Mouse (Mus musculus) forebrain, embryonic 15.5 days (tissue): Measurements from ENCODE around the gene Rack1. TPM values are rescaled to one million over a fixed set of nuclear protein-coding genes. Genes with fewer than 3 reads are reported as not detected.
A peak's percentile ranks its signal among the peaks of the same experiment; 100 is the strongest.
"Not testable (repeated sequence)": the region's sequence is repeated elsewhere in the genome, so short reads cannot be mapped to it uniquely, and the experiment has no call there.

Source experiments
- ATAC-seq: fragments of 200-750 bp; cut with Nextera tagmentation; replicated peaks from 2 replicates; pipeline ENCODE4 v1.8.0; 2017; ENCODE audit warnings: mild to moderate bottlenecking, moderate TSS enrichment, moderate library complexity
- H3K27ac ChIP-seq: fragments of 300-500 bp; sonication (generic); replicated peaks from 2 replicates; pipeline ENCODE4 v1.5.1; 2015; ENCODE audit warnings: mild to moderate bottlenecking, inconsistent platforms
- H3K27me3 ChIP-seq: fragments of 300-500 bp; sonication (generic); 2 replicates; pipeline ENCODE4 v1.6.1; 2015; ENCODE audit warnings: inconsistent platforms
- H3K36me3 ChIP-seq: fragments of 300-500 bp; sonication (generic); 2 replicates; pipeline ENCODE4 v1.6.1; 2015; ENCODE audit warnings: mild to moderate bottlenecking, inconsistent platforms
- H3K4me1 ChIP-seq: fragments of 300-500 bp; sonication (generic); 2 replicates; pipeline ENCODE4 v1.6.1; 2015; ENCODE audit warnings: inconsistent platforms
- H3K4me2 ChIP-seq: fragments of 300-500 bp; sonication (generic); replicated peaks from 2 replicates; pipeline ENCODE4 v1.6.1; 2015; ENCODE audit warnings: mild to moderate bottlenecking, inconsistent platforms
- H3K4me3 ChIP-seq: fragments of 300-500 bp; sonication (generic); 2 replicates; pipeline ENCODE4 v1.5.1; 2015; ENCODE audit warnings: mild to moderate bottlenecking, inconsistent platforms
- H3K9ac ChIP-seq: fragments of 300-500 bp; sonication (generic); replicated peaks from 2 replicates; pipeline ENCODE4 v1.6.1; 2015; ENCODE audit warnings: mild to moderate bottlenecking, inconsistent platforms
- H3K9me3 ChIP-seq: fragments of 300-500 bp; sonication (generic); 2 replicates; pipeline ENCODE4 v1.6.1; 2016; ENCODE audit warnings: inconsistent platforms
- WGBS: fragments of 180-500 bp; shearing (Covaris S2); methylation state at CpG from one replicate; pipeline ENCODE4 v1.1.7; 2015; ENCODE audit warnings: mixed read lengths; 5-methylcytosine and 5-hydroxymethylcytosine counted together
- polyA plus RNA-seq: library from polyadenylated mRNA; unstranded; fragments of >200 nt; fragmentation: Nextera tagmentation; extraction: Ambion mirVana; gene quantifications from 2 replicates; pipeline ENCODE4 v1.2.1, GENCODE M21; 2015

Gene Rack1
- polyA plus RNA-seq, 1 experiment from 2014 or later, result 475 TPM

DNA sequence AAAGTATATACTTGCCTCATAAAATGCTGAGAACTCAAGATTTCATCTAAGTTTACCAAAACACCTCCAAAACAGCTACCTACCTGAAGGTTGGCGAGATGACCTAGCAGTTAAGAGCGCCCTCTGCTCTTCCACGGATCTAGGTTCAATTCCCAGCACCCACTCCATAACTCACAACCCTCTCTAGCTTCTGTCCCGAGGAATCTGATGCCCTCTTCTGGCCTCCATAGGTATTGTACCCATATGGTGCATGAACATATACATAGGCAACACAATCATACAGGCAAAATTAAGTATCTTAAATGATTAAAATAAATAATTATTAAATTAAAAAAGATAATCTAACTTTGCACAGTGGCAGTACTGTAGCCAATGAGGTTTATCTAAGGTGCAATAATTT, 17.9 kb upstream of the Rack1 start:
- Histone ChIP-seq H3K4me1 (no peaks in the 10 kb centered on the region), H3K9me3 (no peaks in the 10 kb centered on the region), H3K27me3 (no peaks in the 10 kb centered on the region), H3K36me3 (no peaks in the 10 kb centered on the region), H3K9ac (no peak overlapping the region), H3K27ac (no peak overlapping the region), H3K4me2 (no peak overlapping the region), H3K4me3 (no peak overlapping the region)
- ATAC-seq, result no peak
- WGBS, result 84% methylated on average over 4 of the region's 4 CpGs

DNA sequence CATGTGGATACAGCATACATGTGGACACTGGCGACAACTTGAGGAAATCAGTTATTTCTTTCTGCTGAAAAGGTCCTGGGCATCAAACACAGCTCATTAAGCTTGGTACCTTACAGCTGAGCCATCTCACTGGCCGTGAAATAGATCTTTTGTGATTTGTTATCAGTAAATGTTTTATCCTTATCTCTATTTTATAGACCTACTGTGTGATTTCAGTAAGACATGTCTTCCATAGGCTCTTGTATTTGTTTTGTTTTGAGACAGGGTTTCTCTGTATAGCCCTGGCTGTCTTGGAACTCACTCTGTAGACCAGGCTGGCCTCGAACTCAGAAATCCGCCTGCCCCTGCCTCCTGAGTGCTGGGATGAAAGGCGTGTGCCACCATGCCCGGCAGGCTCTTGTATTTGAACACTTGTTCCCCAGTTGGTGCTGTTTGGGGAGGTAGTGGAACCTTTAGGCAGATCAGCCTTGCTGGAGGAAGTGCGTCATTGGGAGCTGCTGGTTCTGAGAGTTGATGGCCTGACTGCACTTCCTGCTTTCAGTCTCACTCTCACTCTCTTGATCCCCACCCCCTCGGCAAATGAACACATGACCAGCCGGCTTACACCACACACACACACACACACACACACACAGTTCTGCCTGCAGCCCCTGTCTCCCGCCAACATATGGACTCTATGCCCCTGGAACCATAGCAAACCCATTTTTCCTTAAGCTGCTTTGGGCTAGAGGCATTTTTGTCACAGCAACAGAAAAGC, 12.5 kb upstream of the Rack1 start:
- Histone ChIP-seq H3K4me3 (peak overlapping the region; percentile 47), H3K36me3 (no peaks in the 10 kb centered on the region), H3K9me3 (no peaks in the 10 kb centered on the region), H3K4me1 (peaks cover 12% of the 10 kb centered on the region), H3K27me3 (no peaks in the 10 kb centered on the region), H3K4me2 (peak overlapping the region; percentile 51), H3K9ac (peak overlapping the region; percentile 58), H3K27ac (peak overlapping the region; percentile 66; the same call in 1 of the 2 replicates)
- 50% methylated on average over 10 of the region's 10 CpGs for WGBS
- ATAC-seq, result peak; percentile 71

DNA sequence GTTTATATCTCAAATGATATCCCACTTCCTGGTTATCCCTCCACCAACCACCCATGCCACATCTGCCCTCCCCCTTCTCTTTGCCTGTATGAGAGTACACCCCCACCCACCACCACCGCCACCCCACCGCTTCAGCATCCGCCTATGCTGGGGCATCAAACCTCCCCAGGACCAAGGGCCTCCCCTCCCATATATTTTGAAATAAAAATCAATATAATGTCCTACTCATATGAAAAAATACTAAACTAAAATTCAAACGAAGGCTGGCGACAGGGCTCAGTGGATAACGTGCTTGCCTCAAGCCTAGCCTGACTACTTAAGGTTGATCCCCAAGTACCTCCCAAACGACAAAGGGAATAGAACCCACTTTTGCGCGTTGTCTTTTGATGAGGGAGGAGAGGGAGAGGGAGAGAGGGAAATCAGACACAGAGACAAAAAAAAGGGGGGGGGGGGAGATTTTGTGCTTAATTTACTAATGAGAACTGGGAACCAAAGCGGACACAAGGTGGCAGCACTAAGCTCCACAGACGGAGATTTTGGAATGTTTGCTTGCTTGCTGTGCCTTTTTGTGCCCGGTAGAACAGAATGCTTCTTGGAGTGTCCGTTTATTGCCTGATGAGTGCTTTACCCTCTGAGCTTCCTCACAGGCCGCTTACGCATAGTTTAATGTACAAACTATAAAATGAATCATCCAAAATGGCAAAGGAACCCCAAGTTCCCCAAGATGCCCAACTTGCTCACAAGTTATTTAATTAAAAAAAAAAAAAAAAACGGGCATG, 11.6 kb upstream of the Rack1 start:
- peak; percentile 81 for ATAC-seq
- peak overlapping the region; percentile 51 for H3K4me2 ChIP-seq
- H3K27ac ChIP-seq, result peak overlapping the region; percentile 66
- no peaks in the 10 kb centered on the region for H3K36me3 ChIP-seq
- peak overlapping the region; percentile 58 for H3K9ac ChIP-seq
- no peaks in the 10 kb centered on the region for H3K27me3 ChIP-seq
- WGBS, result 5% methylated on average over 16 of the region's 16 CpGs
- no peaks in the 10 kb centered on the region for H3K9me3 ChIP-seq
- peak overlapping the region; percentile 47 for H3K4me3 ChIP-seq
- peaks cover 12% of the 10 kb centered on the region for H3K4me1 ChIP-seq

DNA sequence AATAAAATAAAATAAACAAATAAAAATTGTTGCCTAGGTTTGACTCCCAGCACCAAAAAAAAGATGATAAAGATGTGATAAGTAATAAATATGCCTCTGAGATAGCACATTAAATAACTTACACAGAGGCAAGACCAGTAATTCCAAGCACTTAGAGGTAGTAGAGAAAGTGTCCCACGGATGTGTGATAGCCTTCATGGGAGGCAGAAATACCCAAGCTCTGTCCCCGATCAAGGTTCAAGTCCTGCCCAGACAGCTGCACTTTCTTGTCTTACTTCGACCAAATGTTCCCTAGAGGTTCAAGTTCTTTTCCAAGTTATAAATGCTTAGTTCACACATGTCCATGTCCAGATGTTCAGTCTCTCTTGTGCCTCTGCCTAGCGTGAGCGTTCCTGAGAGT, 10.9 kb upstream of the Rack1 start:
- H3K4me2 ChIP-seq, result no peak overlapping the region; the same call in 1 of the 2 replicates
- WGBS, result 89% methylated on average over 5 of the region's 5 CpGs

DNA sequence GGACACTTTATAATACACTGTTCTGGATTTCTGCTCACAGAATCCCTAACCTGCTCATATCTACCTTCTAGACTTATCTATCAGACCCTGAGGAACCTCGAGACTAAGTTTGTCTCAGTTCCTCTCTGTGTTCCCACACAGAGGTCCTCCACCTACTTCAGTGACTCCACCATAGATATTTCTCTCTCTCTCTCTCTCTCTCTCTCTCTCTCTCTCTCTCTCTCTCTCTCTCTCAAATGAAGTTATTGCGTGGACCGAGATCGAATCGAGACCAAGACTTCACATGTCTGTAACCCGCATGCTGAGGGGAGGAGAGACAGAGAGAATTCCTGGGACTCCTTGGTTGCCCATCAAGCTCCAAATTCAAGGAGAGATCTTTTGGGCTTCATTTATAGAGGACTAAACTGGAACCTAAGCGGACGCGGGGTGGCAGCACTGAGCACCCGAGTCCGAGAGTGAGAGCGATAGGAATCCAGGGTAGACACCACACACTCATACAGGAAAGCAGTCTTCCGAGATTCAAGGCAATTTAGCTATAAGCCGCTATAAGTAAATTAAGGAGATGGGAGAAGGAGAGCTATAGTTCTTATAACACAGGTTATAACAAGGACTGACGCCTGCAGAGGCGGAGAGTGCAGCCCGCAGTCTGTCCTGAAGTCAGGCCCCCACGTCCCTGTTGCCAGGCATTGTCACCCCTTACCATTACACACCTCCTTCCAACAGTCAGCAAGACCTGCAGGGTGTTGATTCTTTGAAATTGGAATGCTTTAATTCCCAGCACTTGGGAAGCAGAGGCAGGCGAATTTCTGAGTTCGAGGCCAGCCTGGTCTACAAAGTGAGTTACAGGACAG, 9.9 kb upstream of the Rack1 start:
- 0 out of 2 replicates have a peak overlapping the region, but pooled peaks have one; percentile 8 for H3K9ac ChIP-seq
- ATAC-seq, result peak; percentile 57; the same call in 1 of the 2 replicates
- H3K27ac ChIP-seq, result no peak overlapping the region
- no peak overlapping the region for H3K4me3 ChIP-seq
- H3K9me3 ChIP-seq, result no peaks in the 10 kb centered on the region
- H3K4me1 ChIP-seq, result peaks cover 12% of the 10 kb centered on the region
- no peaks in the 10 kb centered on the region for H3K27me3 ChIP-seq
- 16% methylated on average over 20 of the region's 20 CpGs for WGBS
- H3K4me2 ChIP-seq, result peak overlapping the region; percentile 33
- H3K36me3 ChIP-seq, result no peaks in the 10 kb centered on the region

More for the DNA sequence above, 10.9 kb upstream of the Rack1 start:
- H3K27ac ChIP-seq, result no peak overlapping the region
- no peaks in the 10 kb centered on the region for H3K9me3 ChIP-seq
- no peak for ATAC-seq
- no peak overlapping the region for H3K9ac ChIP-seq
- no peaks in the 10 kb centered on the region for H3K36me3 ChIP-seq
- peaks cover 12% of the 10 kb centered on the region for H3K4me1 ChIP-seq
- no peaks in the 10 kb centered on the region for H3K27me3 ChIP-seq
- peak overlapping the region; percentile 47; the same call in 1 of the 2 replicates for H3K4me3 ChIP-seq

DNA sequence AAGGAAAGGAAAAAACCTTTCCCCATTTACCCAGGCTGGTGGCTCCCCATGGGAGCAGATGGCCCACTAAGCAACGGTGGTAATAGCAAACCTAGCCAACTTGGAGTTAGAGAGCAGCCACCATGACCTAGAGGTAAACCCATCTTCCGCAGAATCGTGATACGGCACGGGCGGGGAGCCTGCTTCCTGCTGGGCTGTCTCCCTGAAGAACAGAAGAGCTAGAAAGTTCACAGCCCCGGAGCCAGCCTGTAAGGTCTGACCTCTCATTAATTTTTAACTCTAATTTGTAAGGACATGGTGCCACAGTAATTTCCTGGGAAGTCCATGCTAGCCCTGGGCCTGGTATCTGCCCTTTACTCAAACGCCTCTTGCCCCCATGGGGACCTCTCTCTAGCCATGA, 9.2 kb upstream of the Rack1 start:
- no peak for ATAC-seq
- Histone ChIP-seq H3K27ac (no peak overlapping the region), H3K36me3 (no peaks in the 10 kb centered on the region), H3K4me2 (no peak overlapping the region), H3K9ac (no peak overlapping the region), H3K4me3 (no peak overlapping the region), H3K4me1 (peaks cover 12% of the 10 kb centered on the region), H3K27me3 (no peaks in the 10 kb centered on the region), H3K9me3 (no peaks in the 10 kb centered on the region)
- WGBS, result 75% methylated on average over 8 of the region's 8 CpGs

DNA sequence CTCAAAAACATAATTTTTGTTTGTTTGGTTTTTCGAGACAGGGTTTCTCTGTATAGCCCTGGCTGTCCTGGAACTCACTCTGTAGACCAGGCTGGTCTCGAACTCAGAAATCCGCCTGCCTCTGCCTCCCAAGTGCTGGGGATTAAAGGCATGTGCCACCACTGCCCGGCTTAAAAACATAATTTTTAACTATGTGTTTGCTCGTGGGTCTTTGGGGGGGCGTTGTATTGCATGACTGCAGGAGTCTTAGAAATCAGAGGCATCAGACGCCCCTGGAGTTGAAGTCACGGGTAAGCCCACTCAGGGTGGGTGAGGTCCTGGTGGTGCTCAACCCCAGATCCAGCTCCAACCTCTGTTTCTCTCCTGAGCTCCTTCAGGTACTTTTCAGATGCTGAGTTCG, 8.2 kb upstream of the Rack1 start:
- H3K9me3 ChIP-seq, H3K27ac ChIP-seq, H3K27me3 ChIP-seq, H3K4me2 ChIP-seq, H3K9ac ChIP-seq, ATAC-seq, H3K4me3 ChIP-seq, H3K36me3 ChIP-seq: not testable (repeated sequence)
- 88% methylated on average over 9 of the region's 9 CpGs for WGBS
- H3K4me1 ChIP-seq, result peaks cover 12% of the 10 kb centered on the region

DNA sequence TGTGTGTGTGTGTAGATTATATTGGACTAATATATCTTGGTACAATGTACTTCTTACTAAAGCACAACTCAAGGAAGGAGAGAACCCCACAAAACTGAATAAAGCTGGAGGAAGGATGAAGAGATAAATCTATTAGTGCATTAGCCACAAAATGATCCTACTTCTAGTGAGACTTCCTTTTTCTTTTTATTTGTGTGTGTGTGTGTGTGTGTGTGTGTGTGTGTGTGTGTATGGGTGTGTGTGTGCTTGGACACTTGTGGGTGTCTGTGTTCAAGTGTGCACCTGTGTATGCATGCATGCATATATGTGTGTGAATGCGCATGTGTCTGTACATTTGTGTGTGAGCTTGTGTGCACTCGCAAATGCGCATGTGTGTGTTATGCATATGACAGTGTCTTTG, 6.9 kb upstream of the Rack1 start:
- Histone ChIP-seq H3K9me3 (no peaks in the 10 kb centered on the region), H3K27me3 (no peaks in the 10 kb centered on the region), H3K9ac (no peak overlapping the region), H3K27ac (no peak overlapping the region), H3K36me3 (no peaks in the 10 kb centered on the region), H3K4me3 (no peak overlapping the region), H3K4me2 (no peak overlapping the region), H3K4me1 (peaks cover 14% of the 10 kb centered on the region)
- ATAC-seq, result no peak
- WGBS, result 99% methylated on average over 3 of the region's 3 CpGs

DNA sequence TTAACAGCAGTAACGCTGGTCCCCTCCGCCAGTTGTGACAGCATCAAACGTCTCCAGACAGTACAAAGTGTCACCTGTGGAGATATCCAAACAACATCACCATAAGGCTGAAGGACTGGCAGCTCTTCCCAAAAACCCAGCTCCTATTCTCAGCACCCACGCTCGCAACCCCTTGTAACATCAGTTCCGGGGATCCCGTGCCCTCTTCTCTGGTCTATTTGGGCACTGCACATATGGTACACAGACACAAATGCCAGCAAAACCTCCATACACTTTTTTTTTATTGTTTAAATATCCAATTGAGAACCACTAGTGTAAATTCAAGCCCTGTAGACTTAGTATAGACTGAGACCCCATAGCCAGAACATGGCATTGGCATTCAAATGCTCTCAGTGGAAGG, 4.9 kb upstream of the Rack1 start:
- H3K4me2 ChIP-seq, result no peak overlapping the region
- no peak overlapping the region for H3K4me3 ChIP-seq
- H3K27ac ChIP-seq, result no peak overlapping the region
- no peaks in the 10 kb centered on the region for H3K36me3 ChIP-seq
- no peaks in the 10 kb centered on the region for H3K27me3 ChIP-seq
- WGBS, result 87% methylated on average over 7 of the region's 7 CpGs
- no peak overlapping the region for H3K9ac ChIP-seq
- no peak for ATAC-seq
- no peaks in the 10 kb centered on the region for H3K9me3 ChIP-seq
- peaks cover 22% of the 10 kb centered on the region for H3K4me1 ChIP-seq

DNA sequence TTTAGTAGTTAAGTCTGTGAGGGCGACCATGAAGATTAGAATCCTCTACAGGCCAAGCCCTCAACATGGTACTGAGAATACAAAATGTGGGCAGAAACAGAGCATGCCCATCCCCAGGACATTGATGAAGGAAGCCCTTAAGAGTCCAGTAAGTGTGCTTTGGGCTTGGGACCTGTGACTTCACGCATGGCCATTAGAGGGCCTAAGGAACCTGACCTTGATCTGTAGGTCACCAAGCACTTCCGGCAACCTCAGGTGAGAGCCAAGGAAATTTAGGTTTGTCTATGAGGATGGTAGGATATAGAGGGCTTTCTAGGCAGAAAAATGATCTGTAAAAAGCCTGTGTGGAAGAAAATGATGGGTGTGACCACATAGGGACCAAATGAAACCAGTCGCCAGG, 3.8 kb upstream of the Rack1 start:
- ATAC-seq, result no peak
- Histone ChIP-seq H3K27me3 (no peaks in the 10 kb centered on the region), H3K4me3 (no peak overlapping the region), H3K36me3 (no peaks in the 10 kb centered on the region), H3K27ac (no peak overlapping the region), H3K9ac (no peak overlapping the region), H3K4me2 (no peak overlapping the region), H3K9me3 (no peaks in the 10 kb centered on the region), H3K4me1 (peaks cover 23% of the 10 kb centered on the region)
- WGBS, result 83% methylated on average over 4 of the region's 4 CpGs

DNA sequence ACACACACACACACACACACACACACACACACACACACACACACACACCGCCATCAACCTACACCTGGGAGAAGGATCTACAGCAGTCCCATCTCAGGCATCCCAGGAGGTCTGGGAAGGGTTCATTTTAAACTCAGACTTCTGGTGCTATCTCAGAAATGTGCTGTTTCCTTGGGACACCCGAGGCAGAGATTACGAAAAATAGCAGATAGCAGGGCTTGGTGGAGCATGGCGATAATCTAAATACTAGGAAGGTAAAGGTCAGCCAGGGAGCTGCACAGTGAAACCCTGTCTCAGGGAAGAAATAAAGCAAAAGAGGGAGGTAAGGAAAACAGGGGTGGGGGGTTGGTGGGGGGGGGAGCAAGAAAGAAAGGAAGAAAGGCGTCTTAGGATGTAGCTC, 2.8 kb upstream of the Rack1 start:
- Histone ChIP-seq H3K4me3 (no peak overlapping the region), H3K9me3 (no peaks in the 10 kb centered on the region), H3K9ac (no peak overlapping the region), H3K36me3 (peaks cover 5% of the 10 kb centered on the region; the same call in 1 of the 2 replicates), H3K4me2 (no peak overlapping the region), H3K27me3 (no peaks in the 10 kb centered on the region), H3K27ac (no peak overlapping the region), H3K4me1 (peaks cover 33% of the 10 kb centered on the region)
- 89% methylated on average over 5 of the region's 5 CpGs for WGBS
- ATAC-seq, result no peak

DNA sequence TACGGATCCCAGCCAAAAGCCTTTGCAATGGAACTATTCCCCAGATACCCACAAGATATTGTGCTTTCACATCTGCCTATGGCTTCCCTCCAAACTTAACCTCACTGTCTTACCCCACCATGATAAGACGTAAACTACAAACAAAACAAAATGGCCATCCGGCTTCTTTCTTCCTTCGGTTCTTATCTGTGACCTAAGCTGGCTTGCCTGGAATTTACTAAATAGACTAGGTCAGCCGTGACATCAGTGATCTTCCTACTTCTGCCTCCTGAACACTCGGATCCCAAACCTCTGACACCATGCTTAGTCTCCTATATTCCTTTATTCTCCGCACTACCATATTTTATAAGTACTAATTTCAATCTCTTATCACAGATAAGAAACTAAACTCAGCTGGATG, 1.8 kb upstream of the Rack1 start:
- Histone ChIP-seq H3K27me3 (no peaks in the 10 kb centered on the region), H3K36me3 (peaks cover 15% of the 10 kb centered on the region), H3K27ac (no peak overlapping the region), H3K4me1 (peaks cover 42% of the 10 kb centered on the region), H3K9me3 (no peaks in the 10 kb centered on the region), H3K4me3 (0 out of 2 replicates have a peak overlapping the region, but pooled peaks have one; percentile 88), H3K9ac (peak overlapping the region; percentile 77; the same call in 1 of the 2 replicates), H3K4me2 (peak overlapping the region; percentile 93)
- 85% methylated on average over 7 of the region's 7 CpGs for WGBS
- no peak for ATAC-seq
